Mouse (Mus musculus) small intestine, adult 2 months (tissue): ENCODE measurements at regions not wholly inside any gene's neighbourhood (a gene's known extent, or its start where the extent isn't known, plus 50 kb on each side); places are given as distances from the start of the nearest gene placed in this dataset.

Experiments
- CTCF ChIP-seq: fragments of 200-500 bp; IDR thresholded peaks from 2 replicates; pipeline ENCODE4 v1.5.1; 2012; ENCODE audit warnings: low read depth, mild to moderate bottlenecking, control low read depth, inconsistent platforms, low read length, moderate library complexity, mixed read lengths; ENCODE audit not compliant: insufficient replicate concordance, insufficient read length; ENCODE audit errors: extremely low read depth
- POLR2A ChIP-seq: fragments of 200-500 bp; IDR thresholded peaks from 2 replicates; pipeline ENCODE4 v1.6.1; 2012; ENCODE audit warnings: low read depth, mild to moderate bottlenecking, control low read depth, inconsistent platforms, low read length, moderate library complexity

DNA sequence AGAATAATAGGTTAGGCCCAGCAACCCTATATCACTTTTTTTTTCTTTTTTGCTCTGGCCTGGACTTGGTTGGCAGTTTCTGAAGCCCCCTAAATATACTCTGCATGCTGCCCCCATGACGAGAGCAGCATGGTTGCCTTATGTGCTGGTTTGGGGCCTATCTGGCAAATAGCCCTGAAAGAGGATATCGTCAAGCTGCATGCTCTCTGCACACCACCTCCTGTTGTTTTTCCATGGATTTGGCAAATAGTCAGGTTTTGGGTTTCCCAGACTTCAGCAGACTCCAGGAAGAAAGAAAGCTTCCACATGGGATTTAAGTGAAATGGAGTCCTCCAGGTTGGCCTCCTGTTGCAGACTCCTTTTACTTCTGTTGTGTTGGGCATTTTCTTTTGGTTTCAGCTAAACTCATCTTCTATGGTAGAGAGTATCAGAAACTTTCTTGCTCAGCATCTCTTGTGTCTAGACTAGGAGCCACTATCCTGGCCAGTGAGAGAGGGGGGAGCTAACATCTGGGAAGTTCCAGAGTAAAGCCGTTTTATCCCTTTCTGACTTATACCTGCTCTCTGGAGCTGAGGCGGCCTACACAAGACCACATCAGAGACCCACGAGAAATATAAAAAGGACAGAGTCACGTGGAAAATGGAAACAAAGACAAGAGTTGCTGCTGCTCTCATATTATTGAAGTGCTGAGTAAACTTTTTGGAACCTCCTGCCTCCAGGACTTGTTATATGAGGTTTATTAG is 140.4 kb upstream of the Egfl6 start:
- TF ChIP-seq POLR2A = no peak
- no peak for TF ChIP-seq CTCF
